Mouse (Mus musculus) spleen, adult 18-20 months (tissue): ENCODE results near the gene Sp6.

Experiments
- DNase-seq, 2 experiments: peaks; one replicate each; pipeline ENCODE4 v3.0.0; 2022; ENCODE audit warnings: mixed read lengths in 2 of 2

Gene Sp6

GRCm38 (mm10) chr11:97063274-97063920 is 50.2 kb downstream of the Sp6 start:
- no peak for DNase-seq

DNA sequence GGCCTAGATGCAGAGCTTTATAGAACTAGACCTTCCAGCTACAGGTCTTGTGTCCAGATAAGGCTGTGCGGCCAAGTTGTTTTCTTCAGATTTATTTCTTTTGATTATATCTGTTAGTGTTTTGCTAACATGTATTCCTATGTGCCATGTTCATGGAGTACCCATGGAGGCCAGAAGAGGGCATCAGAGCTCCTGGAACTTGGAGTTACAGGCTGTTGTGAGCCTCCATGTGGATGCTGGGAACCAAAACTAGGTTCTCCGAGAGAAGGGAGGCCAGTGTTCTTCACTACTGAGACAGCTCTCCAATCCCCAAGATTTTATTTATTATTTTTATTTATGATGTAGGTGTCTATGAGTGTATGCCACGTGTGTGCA is 50.7 kb downstream of the Sp6 start:
- no peak for DNase-seq

GRCm38 (mm10) chr11:97065538-97066295 is 52.5 kb downstream of the Sp6 start:
- DNase-seq, result no peak

- DNase-seq, result no peak
These were observed 53.6 kb downstream of the Sp6 start for GRCm38 (mm10) chr11:97066656-97067360.

DNA sequence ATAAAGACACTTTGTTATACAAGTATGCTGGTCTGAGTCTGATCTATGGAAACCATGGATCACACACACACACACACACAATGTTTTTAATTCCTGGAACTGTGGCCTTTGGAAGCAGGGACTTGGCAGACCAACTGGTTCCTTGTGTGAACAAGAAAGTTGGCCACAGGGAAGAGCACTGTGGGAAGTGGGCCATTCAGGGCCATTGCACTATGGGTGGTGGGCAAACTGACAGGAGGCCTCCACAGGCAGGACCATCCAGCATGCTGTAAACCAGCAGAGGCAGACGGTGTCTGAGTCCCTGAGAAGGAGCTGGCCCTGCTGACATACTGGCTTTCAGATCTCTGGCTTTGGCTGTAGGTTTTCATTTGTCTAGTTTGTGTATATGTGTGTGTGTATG is 56.1 kb downstream of the Sp6 start:
- no peak for DNase-seq

- DNase-seq, result no peak
These were observed 56.6 kb downstream of the Sp6 start for GRCm38 (mm10) chr11:97069770-97070169.

DNA sequence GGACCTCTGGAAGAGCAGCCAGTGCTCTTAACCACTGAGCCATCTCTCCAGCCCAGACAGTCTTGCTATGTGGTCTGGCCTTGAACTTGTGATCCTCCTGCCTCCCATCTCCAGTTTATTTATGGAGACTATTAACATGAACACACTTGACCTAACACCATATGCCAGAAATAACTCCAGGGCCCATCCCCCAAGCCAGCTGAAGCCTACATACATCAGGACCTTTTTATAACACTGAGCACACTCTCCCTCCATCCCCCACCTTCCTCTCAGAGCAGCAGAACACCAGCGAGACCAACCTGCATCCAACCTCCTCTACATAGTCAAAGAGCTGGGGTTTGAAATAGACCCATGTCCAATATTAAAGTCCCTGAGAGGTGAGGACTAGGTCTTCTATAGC is 57.9 kb downstream of the Sp6 start:
- no peak for DNase-seq

DNA sequence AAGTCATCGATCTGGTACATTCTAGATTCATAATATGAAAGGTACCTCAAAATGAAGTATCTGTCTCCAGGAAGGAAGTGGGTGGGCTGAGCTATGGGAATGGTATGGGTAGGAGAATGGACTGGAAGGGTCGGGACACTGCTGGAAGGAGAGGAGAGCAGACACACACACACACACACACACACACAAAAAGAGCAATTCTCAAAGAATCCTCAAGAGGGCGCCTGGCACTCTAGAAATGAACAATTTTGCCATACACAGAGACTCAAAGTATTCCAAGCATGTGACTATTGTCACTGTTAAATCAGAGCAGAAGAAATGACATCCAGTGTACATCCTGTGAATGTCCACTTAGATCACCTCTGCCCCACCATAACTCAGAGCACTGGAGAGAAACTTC is 59.3 kb downstream of the Sp6 start:
- peak in 1 of 2 experiments; percentile 21 for DNase-seq

DNA sequence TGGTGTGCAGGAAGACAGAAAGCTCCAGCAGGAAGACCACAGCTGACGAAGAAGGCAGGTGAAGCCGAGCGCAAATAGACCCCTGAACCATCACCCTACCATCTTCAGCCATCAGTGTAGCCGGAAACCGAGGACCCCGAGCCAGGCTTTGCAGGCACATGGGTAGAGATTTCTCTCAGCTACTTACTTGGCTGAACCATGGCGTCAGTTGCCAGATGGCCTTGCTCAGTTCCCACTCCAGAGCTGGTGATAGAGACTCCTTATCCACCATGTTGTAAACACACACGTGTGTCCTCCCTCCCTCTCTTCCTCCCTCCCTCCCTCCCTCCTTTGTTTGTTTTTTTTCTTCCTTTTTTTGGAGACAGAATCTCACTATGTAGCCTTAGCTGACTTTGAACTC is 61.0 kb downstream of the Sp6 start:
- no peak for DNase-seq
